ENCODE assay signal across 16 mouse cellular contexts in the genomic region with DNA sequence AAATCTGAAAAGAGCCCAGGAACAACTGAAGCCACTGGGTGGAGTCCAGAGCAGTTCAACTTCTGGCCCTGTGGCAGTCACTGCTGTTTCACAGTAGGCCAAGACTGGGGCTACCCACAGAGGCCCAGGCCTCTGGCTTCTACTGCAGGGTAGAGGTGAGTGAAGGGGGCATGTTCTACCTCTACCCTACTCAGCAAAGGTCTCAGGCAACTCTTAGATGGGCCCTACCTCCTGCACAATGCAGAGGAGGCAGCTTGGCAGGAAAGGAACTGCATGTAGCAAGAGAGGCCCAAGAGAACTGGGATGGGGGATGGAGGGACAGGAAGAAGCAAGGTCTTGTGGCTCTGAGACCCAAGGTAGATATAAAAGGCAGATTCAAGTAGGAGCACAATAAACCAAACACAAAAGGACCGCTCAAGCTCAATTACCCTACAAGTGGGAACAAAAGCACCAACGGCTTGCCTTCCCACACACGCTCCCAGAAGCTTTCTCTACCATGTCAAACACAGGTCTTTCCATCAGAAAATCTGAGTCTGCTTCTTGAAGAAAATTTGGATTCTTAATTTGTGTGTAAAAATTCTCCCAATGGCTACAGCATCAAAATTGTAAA. TPM values are rescaled to one million over a fixed set of nuclear protein-coding genes. Genes with fewer than 3 reads are reported as not detected.
DNase-seq lines count a peak whose midpoint lies in the region; ATAC-seq and TF ChIP-seq lines count a peak whose summit lies in the region.
"Had no signal": no experiment of that assay in that cellular context is flagged by ENCODE, and none has a peak within 500 bp of the region (broad histone marks: within the 10 kb centered on the region; RNA-seq: fewer than 3 reads in every experiment).

No protein-coding gene starts in this region.

- TF ChIP-seq EP300 in CH12.LX (IDR thresholded peaks at IDR 0.05; ENCODE audit: low read length): no peak

- no peaks in the 10 kb centered on the region for H3K27me3 ChIP-seq in intestine, embryonic 15.5 days (replicated peaks)
- no peaks in the 10 kb centered on the region for H3K27me3 ChIP-seq in intestine, embryonic 16.5 days (replicated peaks; ENCODE audit: control insufficient read depth, insufficient read depth, low read length)
- no peaks in the 10 kb centered on the region for H3K27me3 ChIP-seq in CH12.LX (replicated peaks)
- H3K27me3 ChIP-seq in limb, embryonic 10.5 days (ENCODE audit: low read depth, poor library complexity, severe bottlenecking): no peaks in the 10 kb centered on the region
- H3K27me3 ChIP-seq: hindbrain, embryonic 13.5 days; midbrain, embryonic 12.5 days; Patski; stomach, embryonic 15.5 days had no signal

- in situ Hi-C loops in CH12.LX (cut with MboI; ENCODE audit: low pct_ligation_motif_present, low pct_unique_long_range_greater_than_20kb, low sequenced_read_pairs): no loop called here

- no peak for ATAC-seq in intestine, embryonic 15.5 days
- no peak for ATAC-seq in intestine, embryonic 16.5 days
- ATAC-seq: Patski had no signal

- WGBS in intestine, embryonic 15.5 days: 88% methylated on average over 3 of the region's 3 CpGs
- 87% methylated on average over 3 of the region's 3 CpGs for WGBS in intestine, embryonic 16.5 days
- WGBS in limb, embryonic 10.5 days: 86% methylated on average over 3 of the region's 3 CpGs

- dilution Hi-C loops in CH12.LX (cut with MboI; ENCODE audit: extremely low pct_ligation_motif_present, extremely low pct_unique_long_range_greater_than_20kb, low sequenced_read_pairs): no loop called here

- peaks cover 53% of the 10 kb centered on the region for H3K4me1 ChIP-seq in intestine, embryonic 15.5 days (replicated peaks)
- H3K4me1 ChIP-seq in intestine, embryonic 16.5 days (ENCODE audit: control insufficient read depth, insufficient read depth, low read length): peaks cover 57% of the 10 kb centered on the region
- peaks cover 58 to 84% of the 10 kb centered on the region in 2 experiments for H3K4me1 ChIP-seq in CH12.LX (ENCODE audit: control insufficient read depth in 1 of 2, insufficient read depth in 2 of 2)
- peaks cover 70% of the 10 kb centered on the region for H3K4me1 ChIP-seq in limb, embryonic 10.5 days

- H3K79me2 ChIP-seq in CH12.LX (replicated peaks; ENCODE audit: control insufficient read depth, extremely low read depth, insufficient read depth, poor library complexity, severe bottlenecking): peaks cover 79% of the 10 kb centered on the region

- no peak overlapping the region for H3K9ac ChIP-seq in intestine, embryonic 15.5 days
- no peak overlapping the region for H3K9ac ChIP-seq in intestine, embryonic 16.5 days (ENCODE audit: low read depth, low read length)
- H3K9ac ChIP-seq in CH12.LX (ENCODE audit: insufficient read depth, low read depth): 0 out of 2 replicates have a peak overlapping the region, but pooled peaks have one; percentile 3
- H3K9ac ChIP-seq: hindbrain, embryonic 13.5 days; midbrain, embryonic 12.5 days; stomach, embryonic 15.5 days had no signal

- no peaks in the 10 kb centered on the region for H3K36me3 ChIP-seq in intestine, embryonic 15.5 days
- no peaks in the 10 kb centered on the region for H3K36me3 ChIP-seq in intestine, embryonic 16.5 days (ENCODE audit: control insufficient read depth, insufficient read depth, low read length)
- H3K36me3 ChIP-seq in CH12.LX (replicated peaks in 1 of 2; ENCODE audit: control insufficient read depth in 1 of 2, insufficient read depth in 1 of 2, low read length in 1 of 2): peaks cover 34 to 76% of the 10 kb centered on the region in 2 experiments
- no peaks in the 10 kb centered on the region for H3K36me3 ChIP-seq in limb, embryonic 10.5 days
- H3K36me3 ChIP-seq: hindbrain, embryonic 13.5 days; midbrain, embryonic 12.5 days; stomach, embryonic 15.5 days had no signal

- no peak overlapping the region for H3K4me2 ChIP-seq in intestine, embryonic 15.5 days (replicated peaks)
- no peak overlapping the region for H3K4me2 ChIP-seq in intestine, embryonic 16.5 days (ENCODE audit: low read depth, low read length)
- peak overlapping the region; percentile 3 for H3K4me2 ChIP-seq in CH12.LX (ENCODE audit: insufficient read depth, low read depth, poor library complexity, severe bottlenecking)
- H3K4me2 ChIP-seq: hindbrain, embryonic 13.5 days; midbrain, embryonic 12.5 days; stomach, embryonic 15.5 days had no signal

- DNase-seq in cerebellum, adult 9-10 months: peak; percentile 38
- DNase-seq in cerebellum, adult 18-20 months: no peak
- DNase-seq in CH12.LX (ENCODE audit: extremely low read depth): no peak
- DNase-seq in limb, embryonic 10.5 days (ENCODE audit: low spot score): no peak
- no peak for DNase-seq in retina, postnatal 1 day
- DNase-seq in kidney, adult 8-10 months: no peak
- DNase-seq: cerebellum, postnatal 36 days; kidney, postnatal 10 days; lung, adult 18-20 months; right cerebral cortex, postnatal 25 days had no signal

- 0 out of 2 replicates have a peak overlapping the region, but pooled peaks have one; percentile 22 for H3K27ac ChIP-seq in intestine, embryonic 15.5 days
- no peak overlapping the region for H3K27ac ChIP-seq in intestine, embryonic 16.5 days (ENCODE audit: low read length)
- H3K27ac ChIP-seq in CH12.LX (ENCODE audit: insufficient read depth, low read depth): peak overlapping the region; percentile 31
- peak overlapping the region; percentile 81; the same call in 1 of the 2 replicates for H3K27ac ChIP-seq in limb, embryonic 10.5 days

- TF ChIP-seq RAD21 in CH12.LX (IDR thresholded peaks at IDR 0.05; ENCODE audit: low read depth, low read length): peak; percentile 23

- peak in 1 of 2 experiments; percentile 40; a peak in 2 of 4 replicates for TF ChIP-seq CTCF in CH12.LX (conservative IDR thresholded peaks at IDR 0.05 in 1 of 2, IDR thresholded peaks at IDR 0.05 in 1 of 2; ENCODE audit: low read depth in 2 of 2, low read length in 2 of 2)

- no peaks in the 10 kb centered on the region for H3K9me3 ChIP-seq in intestine, embryonic 15.5 days
- H3K9me3 ChIP-seq in intestine, embryonic 16.5 days (ENCODE audit: control insufficient read depth, low read length): no peaks in the 10 kb centered on the region
- no peaks in the 10 kb centered on the region for H3K9me3 ChIP-seq in CH12.LX (replicated peaks; ENCODE audit: low read length)
- H3K9me3 ChIP-seq in limb, embryonic 10.5 days (replicated peaks): no peaks in the 10 kb centered on the region
- H3K9me3 ChIP-seq: hindbrain, embryonic 13.5 days; midbrain, embryonic 12.5 days; stomach, embryonic 15.5 days had no signal

- H3K4me3 ChIP-seq in intestine, embryonic 15.5 days (replicated peaks): no peak overlapping the region
- no peak overlapping the region for H3K4me3 ChIP-seq in intestine, embryonic 16.5 days (ENCODE audit: low read length)
- no peak overlapping the region for H3K4me3 ChIP-seq in CH12.LX (replicated peaks in 1 of 3; ENCODE audit: low read depth in 2 of 3, low read length in 2 of 3, poor library complexity in 1 of 3)
- no peak overlapping the region for H3K4me3 ChIP-seq in limb, embryonic 10.5 days
- H3K4me3 ChIP-seq: hindbrain, embryonic 13.5 days; midbrain, embryonic 12.5 days; stomach, embryonic 15.5 days had no signal

- TF ChIP-seq POLR2A in CH12.LX (IDR thresholded peaks at IDR 0.05; ENCODE audit: low read depth, low read length): no peak

TF ChIP-seq in CH12.LX, 34 proteins besides CTCF, POLR2A, EP300 and RAD21:
- TF ChIP-seq MAX (IDR thresholded peaks at IDR 0.05; ENCODE audit: low read length): no peak
- 0 out of 2 replicates have a peak, but pooled peaks have one; percentile 13 for TF ChIP-seq MXI1 (IDR thresholded peaks at IDR 0.05; ENCODE audit: low read depth, low read length)

RNA-seq across cellular contexts. Expression of a gene that starts 40.9 kb away (rescaled TPM):
- polyA plus RNA-seq in intestine, embryonic 15.5 days (2015; fragmentation: Nextera tagmentation; extraction: Ambion mirVana): 11.6 and 12.1 TPM in 2 replicates
- polyA plus RNA-seq in intestine, embryonic 16.5 days (2015; fragmentation: Nextera tagmentation; extraction: Ambion mirVana): 9.6 and 9.8 TPM in 2 replicates
- total RNA-seq in CH12.LX (2012; rRNA removed) (47.8 and 49.7 TPM in 2 replicates), CH12.LX (2014; rRNA removed) (108 and 122 TPM in 2 replicates)
- polyA plus RNA-seq in CH12.LX (2012; ENCODE audit: insufficient read length, low read depth): 79.7 and 127 TPM in 2 replicates
- 17.9 and 22.6 TPM in 2 replicates for polyA plus RNA-seq in limb, embryonic 10.5 days (2016; fragmentation: Nextera tagmentation; extraction: Ambion mirVana)
